Mouse (Mus musculus): Measurements from ENCODE around the gene Ints6.
"Not testable (repeated sequence)": the region's sequence is repeated elsewhere in the genome, so short reads cannot be mapped to it uniquely, and the experiment has no call there.

DNA sequence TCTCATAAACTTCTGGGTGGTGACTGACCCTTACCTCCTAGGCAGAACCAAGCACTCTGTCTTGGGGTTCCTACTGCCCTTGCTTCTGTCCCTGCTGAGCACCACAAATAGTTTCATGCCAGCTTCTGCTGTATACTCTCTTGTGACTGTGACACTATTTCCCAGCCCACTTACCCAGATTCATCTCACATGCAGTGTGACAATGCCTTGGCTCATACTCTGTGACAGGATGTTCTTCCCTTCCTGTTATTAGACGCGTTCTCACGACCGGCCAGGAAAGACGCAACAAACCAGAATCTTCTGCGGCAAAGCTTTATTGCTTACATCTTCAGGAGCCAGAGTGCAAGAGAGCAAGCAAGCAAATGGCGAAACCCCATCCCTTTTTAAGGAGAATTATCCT, 118.6 kb downstream of the Ints6 start:
- not testable (repeated sequence) for TF ChIP-seq POLR2A (IDR thresholded peaks at IDR 0.05; ENCODE audit: control insufficient read depth, low read depth, low read length); CTCF (IDR thresholded peaks at IDR 0.05; ENCODE audit: control insufficient read depth, insufficient read depth, insufficient replicate concordance, low read depth, low read length)

Data from testis, adult 2 months (tissue).